Mouse (Mus musculus): ENCODE data around the gene Efna1. TPM values are rescaled to one million over a fixed set of nuclear protein-coding genes. Genes with fewer than 3 reads are reported as not detected.

The Efna1 gene
- polyA plus RNA-seq, 1 experiment from 2014 or later: 0.20 TPM

DNA sequence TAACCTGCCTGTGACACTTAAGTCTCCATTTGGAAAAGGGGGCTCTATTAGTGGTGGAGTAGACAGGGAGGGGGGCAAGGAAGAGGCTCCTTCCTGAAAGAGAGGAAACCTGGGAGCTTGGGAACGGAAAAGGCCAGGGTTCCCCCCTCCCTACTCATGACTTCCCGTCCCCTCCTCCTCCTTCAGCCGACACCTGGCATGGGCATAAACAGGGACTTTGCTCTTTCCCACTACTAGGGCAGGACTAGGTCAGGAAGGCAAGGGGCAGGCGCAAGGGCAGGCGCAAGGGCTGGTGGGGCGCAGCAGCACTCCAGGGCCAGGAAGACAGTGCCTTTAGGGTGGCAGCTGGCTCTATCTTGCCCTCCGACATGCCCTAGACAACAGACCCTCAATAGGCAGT, 2.8 kb downstream of the Efna1 start:
- no peak overlapping the region for H3K27ac ChIP-seq
- H3K4me3 ChIP-seq (ENCODE audit: inconsistent target): no peak overlapping the region
- no peaks in the 10 kb centered on the region for H3K36me3 ChIP-seq (ENCODE audit: inconsistent target)
- 84% methylated on average over 7 of the region's 7 CpGs for WGBS (ENCODE audit: missing documents)
- H3K79me2 ChIP-seq (ENCODE audit: inconsistent target): no peaks in the 10 kb centered on the region

DNA sequence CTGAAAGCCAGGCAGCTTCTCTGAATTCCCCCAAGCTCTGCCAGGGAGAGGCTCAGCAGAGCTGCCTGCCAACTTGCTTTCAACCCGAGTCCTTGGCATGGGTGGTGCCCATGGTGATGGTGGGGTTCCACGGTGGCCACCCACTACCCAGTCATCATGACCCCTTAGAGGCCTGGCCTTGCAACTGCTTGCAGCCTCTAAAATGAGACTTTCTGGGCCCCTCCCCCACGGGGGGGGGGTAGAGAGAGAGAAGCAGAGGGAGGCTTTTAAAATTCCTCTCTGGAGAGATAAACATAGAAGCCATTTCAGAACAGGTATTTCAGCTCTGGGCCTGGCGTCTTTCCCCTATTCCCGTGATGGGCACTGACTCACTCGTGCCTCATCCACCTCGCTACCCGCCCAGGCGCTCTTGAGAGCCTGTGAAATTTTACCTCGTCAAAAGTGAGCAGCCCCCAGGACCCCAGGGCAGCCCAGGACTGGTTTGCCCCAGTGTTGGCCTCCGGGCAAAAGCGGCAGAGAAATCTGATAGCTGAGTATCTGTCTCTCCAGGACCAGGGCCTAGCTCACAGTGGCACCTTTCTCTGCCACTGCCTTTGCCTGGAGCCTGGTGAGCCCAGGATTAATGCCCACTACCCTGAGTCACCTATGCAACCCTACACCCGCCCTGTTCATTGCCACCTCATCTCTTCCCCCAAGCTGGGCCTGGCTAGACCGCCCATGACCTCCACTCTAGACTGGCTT, 3.5 kb downstream of the Efna1 start:
- H3K4me3 ChIP-seq (ENCODE audit: inconsistent target): no peak overlapping the region
- no peaks in the 10 kb centered on the region for H3K79me2 ChIP-seq (ENCODE audit: inconsistent target)
- no peak overlapping the region for H3K27ac ChIP-seq
- no peaks in the 10 kb centered on the region for H3K36me3 ChIP-seq (ENCODE audit: inconsistent target)
- WGBS (ENCODE audit: missing documents): 76% methylated on average over 14 of the region's 14 CpGs

DNA sequence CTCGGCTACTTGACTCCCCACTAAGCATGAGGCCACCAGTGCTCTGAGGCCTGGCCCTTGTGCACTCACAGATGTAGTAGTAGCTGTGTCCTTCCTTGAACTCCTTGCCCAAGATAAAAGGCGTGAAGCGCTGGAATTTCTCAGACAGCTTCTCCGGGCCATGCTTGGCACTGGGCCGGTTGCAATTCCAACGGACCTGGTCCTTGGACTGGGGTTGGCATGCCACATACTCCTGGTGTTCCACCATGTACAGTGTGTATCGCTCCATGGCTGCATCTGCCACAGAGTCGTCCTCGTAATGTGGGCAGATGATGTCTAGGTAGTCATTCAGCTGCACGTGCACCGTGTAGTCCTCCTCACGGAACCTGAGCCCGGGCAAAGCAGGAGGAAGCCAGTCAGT, 4.9 kb downstream of the Efna1 start:
- no peak overlapping the region for H3K4me3 ChIP-seq (ENCODE audit: inconsistent target)
- H3K36me3 ChIP-seq (ENCODE audit: inconsistent target): no peaks in the 10 kb centered on the region
- 95% methylated on average over 13 of the region's 13 CpGs for WGBS (ENCODE audit: missing documents)
- no peak overlapping the region for H3K27ac ChIP-seq
- no peaks in the 10 kb centered on the region for H3K79me2 ChIP-seq (ENCODE audit: inconsistent target)

DNA sequence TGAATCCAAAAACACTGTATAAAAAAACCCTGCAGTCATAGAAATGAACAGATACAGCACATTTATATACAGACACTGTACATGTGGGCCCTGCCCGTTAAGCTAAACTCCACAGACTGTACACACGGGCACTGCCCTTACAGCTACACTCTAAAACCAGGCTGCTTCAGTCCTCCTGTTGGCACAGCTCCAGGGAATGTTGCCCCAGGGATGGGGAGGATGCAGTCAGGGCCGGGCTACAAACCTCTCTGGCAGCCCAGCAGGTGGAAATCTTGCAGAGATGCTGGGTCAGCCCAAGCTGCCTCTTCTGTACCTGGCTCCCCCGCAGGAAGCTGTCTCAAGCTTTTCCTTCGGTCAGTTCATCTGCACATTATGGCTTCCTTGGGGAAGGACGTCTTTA, 9.2 kb downstream of the Efna1 start:
- WGBS (ENCODE audit: missing documents): 98% methylated on average over 6 of the region's 6 CpGs
- Histone ChIP-seq H3K79me2 (ENCODE audit: inconsistent target) (peaks cover 7% of the 10 kb centered on the region; the same call in 1 of the 2 replicates), H3K4me3 (ENCODE audit: inconsistent target) (no peak overlapping the region), H3K27ac (no peak overlapping the region), H3K36me3 (ENCODE audit: inconsistent target) (no peaks in the 10 kb centered on the region)

DNA sequence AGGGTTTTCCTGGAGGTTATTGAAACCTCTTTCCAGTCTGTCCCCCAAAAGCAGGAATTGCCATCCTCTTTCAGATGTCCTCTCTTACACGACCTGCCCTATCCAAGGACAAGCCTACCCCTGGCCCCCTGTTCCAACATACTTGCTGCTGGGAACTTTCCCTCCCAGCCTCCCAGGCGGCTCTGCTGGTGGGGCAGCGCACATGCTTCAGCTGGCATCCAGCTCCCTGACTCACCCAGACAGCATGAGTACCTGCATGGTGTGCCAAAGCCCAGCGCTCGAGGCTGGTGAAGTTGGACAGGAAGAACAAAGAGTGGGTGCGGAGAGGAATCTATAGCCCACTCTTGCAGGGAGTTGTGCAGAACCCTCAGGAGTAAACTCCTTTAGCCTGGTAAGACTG, 10.1 kb downstream of the Efna1 start:
- peaks cover 11% of the 10 kb centered on the region; the same call in 1 of the 2 replicates for H3K79me2 ChIP-seq (ENCODE audit: inconsistent target)
- peak overlapping the region; percentile 73; the same call in 1 of the 2 replicates for H3K4me3 ChIP-seq (ENCODE audit: inconsistent target)
- H3K36me3 ChIP-seq (ENCODE audit: inconsistent target): no peaks in the 10 kb centered on the region
- H3K27ac ChIP-seq: no peak overlapping the region
- 72% methylated on average over 6 of the region's 6 CpGs for WGBS (ENCODE audit: missing documents)

DNA sequence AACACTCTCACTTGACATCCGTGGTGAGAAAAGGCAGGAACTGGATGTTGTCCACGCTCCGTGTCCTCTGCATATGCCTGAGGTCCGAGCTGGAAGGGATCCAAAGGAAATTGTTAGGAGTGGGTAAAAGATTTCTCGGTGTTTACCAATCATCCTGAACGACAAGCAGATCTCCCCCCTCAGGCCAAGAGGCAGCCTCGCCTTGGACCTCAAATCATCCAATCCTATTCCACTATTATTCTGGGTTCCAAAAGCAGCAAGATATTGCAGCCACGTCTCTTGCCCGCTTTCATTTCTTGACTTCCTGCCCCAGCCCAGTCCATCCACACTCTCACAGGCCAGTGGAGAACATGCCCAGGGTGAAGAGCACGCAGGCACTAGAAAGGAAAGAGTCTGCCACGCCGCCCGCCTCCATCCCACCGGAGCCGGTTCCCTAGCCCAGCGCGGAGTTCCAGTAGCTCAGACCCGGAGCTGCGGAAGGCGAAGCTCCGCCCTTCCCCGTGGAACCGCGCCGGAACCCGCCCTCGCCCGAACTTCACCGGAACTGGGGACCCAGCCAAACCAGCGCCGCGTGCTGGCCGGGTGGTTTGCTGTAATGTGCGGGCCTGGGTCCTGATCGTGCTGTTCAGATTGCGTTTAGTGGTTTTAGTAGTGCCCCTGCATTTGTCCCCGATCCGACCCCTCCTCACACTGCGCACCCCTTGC, 10.7 kb downstream of the Efna1 start, which contains the start of gene Slc50a1:
Gene Slc50a1, minus strand, starts transcription at position 520 of the 705 bp plus-strand sequence.
- Histone ChIP-seq H3K79me2 (ENCODE audit: inconsistent target) (peaks cover 11% of the 10 kb centered on the region; the same call in 1 of the 2 replicates), H3K36me3 (ENCODE audit: inconsistent target) (no peaks in the 10 kb centered on the region), H3K4me3 (ENCODE audit: inconsistent target) (peak within 1 kb of the TSS; percentile 73), H3K27ac (peak within 1 kb of the TSS; percentile 45; the same call in 1 of the 2 replicates)
- under 1% methylated on average over 39 of the region's 39 CpGs for WGBS (ENCODE audit: missing documents)

DNA sequence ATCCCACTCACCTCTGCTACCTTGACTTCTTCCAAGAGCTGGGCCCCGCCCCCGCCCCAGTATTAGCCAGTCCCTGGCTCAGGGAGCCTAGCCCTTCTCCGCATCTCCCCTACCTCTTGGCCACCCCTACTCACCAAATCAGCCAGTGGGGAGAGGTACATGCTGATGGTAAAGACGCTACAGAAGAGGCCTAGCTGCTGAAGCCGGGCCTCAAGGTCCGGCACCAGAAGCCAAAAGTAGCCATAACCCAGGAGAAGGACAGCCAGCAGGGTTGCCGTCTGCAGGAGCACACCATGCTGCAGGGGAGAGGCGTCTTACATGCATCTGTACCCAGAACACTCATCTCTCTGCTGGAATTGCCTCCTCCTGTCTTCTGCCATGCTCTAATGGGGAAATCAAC, 12.0 kb downstream of the Efna1 start:
- Histone ChIP-seq H3K27ac (no peak overlapping the region), H3K79me2 (ENCODE audit: inconsistent target) (peaks cover 11% of the 10 kb centered on the region; the same call in 1 of the 2 replicates), H3K36me3 (ENCODE audit: inconsistent target) (no peaks in the 10 kb centered on the region), H3K4me3 (ENCODE audit: inconsistent target) (no peak overlapping the region)
- WGBS (ENCODE audit: missing documents): 98% methylated on average over 8 of the region's 8 CpGs

DNA sequence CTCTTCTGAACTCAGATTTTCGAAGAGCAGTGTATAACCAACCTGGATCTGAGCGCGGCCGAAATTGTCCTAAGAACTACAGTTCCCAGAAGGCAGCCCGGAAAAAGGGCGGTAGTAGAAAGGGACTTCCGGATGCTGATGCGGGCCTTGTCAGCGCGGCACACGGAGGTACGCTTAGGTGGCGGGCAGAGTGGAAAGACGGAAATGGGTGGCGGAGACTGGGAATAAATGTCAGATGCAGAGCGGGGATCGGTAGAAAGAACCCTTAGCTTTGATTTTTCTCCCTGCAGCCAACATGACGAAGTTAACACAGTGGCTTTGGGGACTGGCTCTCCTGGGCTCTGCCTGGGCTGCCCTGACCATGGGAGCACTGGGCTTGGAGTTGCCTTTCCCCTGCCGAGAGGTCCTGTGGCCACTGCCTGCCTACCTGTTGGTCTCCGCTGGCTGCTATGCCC, 14.5 kb downstream of the Efna1 start:
- H3K4me3 ChIP-seq (ENCODE audit: inconsistent target): peak overlapping the region; percentile 91
- under 1% methylated on average over 20 of the region's 20 CpGs for WGBS (ENCODE audit: missing documents)
- peak overlapping the region; percentile 52 for H3K27ac ChIP-seq
- peaks cover 11% of the 10 kb centered on the region; the same call in 1 of the 2 replicates for H3K79me2 ChIP-seq (ENCODE audit: inconsistent target)
- no peaks in the 10 kb centered on the region for H3K36me3 ChIP-seq (ENCODE audit: inconsistent target)

DNA sequence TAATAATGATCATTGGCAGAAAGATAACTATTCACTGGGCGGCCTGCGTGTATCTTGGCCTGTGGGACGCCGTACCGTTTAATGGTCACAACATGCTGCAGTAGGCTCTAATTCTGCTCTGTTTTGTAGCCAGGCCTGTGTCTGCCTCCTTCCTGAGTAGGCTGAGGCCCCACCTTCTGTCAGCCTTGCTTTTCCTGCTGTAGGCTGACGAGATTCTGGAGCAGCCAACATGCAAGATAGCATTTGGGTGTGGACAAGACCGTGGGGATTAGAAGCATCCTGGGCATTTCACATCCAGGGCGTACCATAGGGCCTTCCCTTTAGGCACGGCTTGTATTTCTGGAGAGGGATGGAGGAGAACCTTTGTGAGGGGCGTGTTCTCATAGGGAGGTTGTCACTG, 18.5 kb downstream of the Efna1 start:
- 63% methylated on average over 10 of the region's 10 CpGs for WGBS (ENCODE audit: missing documents)
- H3K79me2 ChIP-seq (ENCODE audit: inconsistent target): peaks cover 10% of the 10 kb centered on the region; the same call in 1 of the 2 replicates
- H3K27ac ChIP-seq: no peak overlapping the region
- H3K36me3 ChIP-seq (ENCODE audit: inconsistent target): no peaks in the 10 kb centered on the region
- no peak overlapping the region for H3K4me3 ChIP-seq (ENCODE audit: inconsistent target)

DNA sequence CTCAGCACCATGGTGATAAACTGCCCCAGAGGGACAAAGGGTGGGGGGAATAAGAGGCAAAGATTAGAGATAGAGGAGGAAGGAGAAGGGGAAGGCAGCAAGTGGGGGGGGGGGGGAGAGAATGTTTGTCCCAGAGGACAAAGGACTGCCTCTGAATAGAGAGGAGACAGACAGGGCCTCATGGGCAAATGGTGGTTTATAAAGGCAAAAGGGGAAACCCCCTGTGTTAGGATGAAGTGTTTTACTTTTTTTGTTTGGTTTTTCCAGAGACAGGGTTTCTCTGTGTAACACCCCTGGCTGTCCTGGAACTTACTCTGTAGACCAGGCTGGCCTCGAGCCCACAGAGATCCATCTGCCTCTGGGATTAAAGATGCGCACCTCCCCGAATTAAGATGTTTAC, 20.7 kb downstream of the Efna1 start:
- Histone ChIP-seq H3K36me3 (ENCODE audit: inconsistent target) (no peaks in the 10 kb centered on the region), H3K4me3 (ENCODE audit: inconsistent target) (no peak overlapping the region), H3K79me2 (ENCODE audit: inconsistent target) (no peaks in the 10 kb centered on the region), H3K27ac (no peak overlapping the region)
- 90% methylated on average over 3 of the region's 3 CpGs for WGBS (ENCODE audit: missing documents)

DNA sequence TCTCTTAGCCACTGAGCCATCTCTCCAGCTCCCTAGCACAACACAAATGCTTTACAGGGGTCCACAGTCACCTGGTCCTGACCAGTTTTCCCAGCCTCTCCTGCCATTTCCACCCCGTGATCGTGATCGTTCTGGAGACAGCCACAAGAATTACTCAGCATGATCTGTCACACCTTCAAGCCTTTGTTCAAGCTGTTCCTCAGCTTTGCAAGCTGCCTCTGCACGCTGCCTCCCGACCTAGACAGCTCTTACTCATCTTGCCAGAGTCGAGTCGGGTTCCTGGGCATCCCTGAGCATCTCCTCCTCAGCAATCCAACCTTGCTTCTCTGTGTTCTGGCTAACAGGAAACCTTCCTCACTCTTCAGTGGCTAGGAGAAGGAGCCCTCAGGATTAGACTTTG, 21.9 kb downstream of the Efna1 start, which contains the start of gene Dpm3:
Gene Dpm3, plus strand, starts transcription at position 283 of the 400 bp plus-strand sequence.
- 79% methylated on average over 7 of the region's 7 CpGs for WGBS (ENCODE audit: missing documents)

DNA sequence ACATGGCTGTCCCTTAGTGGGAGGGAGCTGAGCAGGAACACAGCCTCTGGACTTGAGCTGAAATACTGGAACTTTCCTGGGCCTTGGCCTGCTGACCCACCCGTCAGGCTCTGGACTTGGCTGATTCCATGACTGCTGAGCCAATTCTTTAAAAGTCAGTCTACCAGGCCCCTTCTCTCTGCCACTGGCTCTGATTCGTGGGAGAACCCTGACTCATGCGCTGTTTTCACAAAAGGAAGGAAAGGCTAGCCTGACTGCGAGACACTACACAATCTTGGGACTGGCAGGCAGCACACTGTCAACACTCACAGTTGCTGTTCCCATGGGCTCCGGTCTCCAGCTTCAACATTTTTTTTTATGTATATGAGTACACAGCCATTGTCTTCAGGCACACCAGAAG, 24.8 kb downstream of the Efna1 start:
- no peak overlapping the region for H3K4me3 ChIP-seq (ENCODE audit: inconsistent target)
- WGBS (ENCODE audit: missing documents): 67% methylated on average over 5 of the region's 5 CpGs
- H3K36me3 ChIP-seq (ENCODE audit: inconsistent target): no peaks in the 10 kb centered on the region
- H3K27ac ChIP-seq: no peak overlapping the region
- H3K79me2 ChIP-seq (ENCODE audit: inconsistent target): no peaks in the 10 kb centered on the region

More for the DNA sequence above, 21.9 kb downstream of the Efna1 start, which contains the start of gene Dpm3:
- no peaks in the 10 kb centered on the region for H3K36me3 ChIP-seq (ENCODE audit: inconsistent target)
- no peaks in the 10 kb centered on the region for H3K79me2 ChIP-seq (ENCODE audit: inconsistent target)
- no peak within 1 kb of the TSS for H3K4me3 ChIP-seq (ENCODE audit: inconsistent target)
- H3K27ac ChIP-seq: no peak within 1 kb of the TSS

DNA sequence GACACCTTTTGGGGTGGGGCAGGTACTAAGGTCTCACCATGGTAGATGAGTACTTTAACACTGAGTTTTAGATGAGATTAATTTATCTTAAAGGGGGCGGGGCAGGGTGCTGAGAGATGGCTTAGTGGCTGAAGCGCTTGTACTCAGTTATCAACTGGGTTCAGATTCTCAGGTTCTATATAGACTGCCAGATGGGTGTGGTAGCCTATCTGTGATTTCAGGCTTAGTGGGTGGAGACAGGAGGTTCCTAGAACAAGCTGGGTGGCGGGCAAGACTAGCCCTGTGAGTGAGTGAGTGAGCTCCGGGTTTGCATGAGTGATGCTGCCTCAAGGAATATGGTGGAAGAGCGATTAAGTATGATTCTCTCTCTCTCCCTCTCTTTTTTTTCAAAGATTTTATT, 25.9 kb downstream of the Efna1 start:
- WGBS (ENCODE audit: missing documents): 96% methylated on average over 5 of the region's 5 CpGs
- H3K27ac ChIP-seq: no peak overlapping the region
- H3K4me3 ChIP-seq (ENCODE audit: inconsistent target): no peak overlapping the region
- H3K36me3 ChIP-seq (ENCODE audit: inconsistent target): no peaks in the 10 kb centered on the region
- no peaks in the 10 kb centered on the region for H3K79me2 ChIP-seq (ENCODE audit: inconsistent target)

DNA sequence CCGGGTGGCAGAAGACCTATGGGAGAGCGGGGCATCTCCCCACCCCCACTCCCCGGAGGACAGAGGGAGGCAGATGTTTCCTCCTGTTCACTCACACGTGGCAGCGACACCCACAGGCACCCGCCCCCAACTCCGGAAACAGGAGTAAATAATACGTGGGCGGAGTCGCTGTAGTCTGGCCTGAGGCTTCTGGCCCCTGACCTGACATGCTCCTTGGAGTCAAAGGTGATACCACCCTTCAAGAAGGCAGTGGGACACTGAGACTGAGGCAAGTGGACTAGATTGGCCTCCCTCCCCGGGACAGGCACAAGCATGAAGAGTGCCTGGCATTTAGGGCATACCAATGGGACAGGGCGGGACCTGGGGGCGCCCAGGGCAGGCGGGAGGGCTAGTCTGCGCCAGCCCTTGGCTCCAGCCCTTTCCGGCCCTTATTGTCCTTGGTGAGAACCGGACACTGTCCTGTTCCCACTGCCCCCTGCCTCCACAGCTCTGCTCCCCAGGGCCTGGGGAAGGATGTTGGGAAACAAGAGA, 29.5 kb downstream of the Efna1 start:
- Histone ChIP-seq H3K4me3 (ENCODE audit: inconsistent target) (no peak overlapping the region), H3K79me2 (ENCODE audit: inconsistent target) (peaks cover 4% of the 10 kb centered on the region; the same call in 1 of the 2 replicates), H3K36me3 (ENCODE audit: inconsistent target) (no peaks in the 10 kb centered on the region; the same call in 1 of the 2 replicates), H3K27ac (no peak overlapping the region)
- WGBS (ENCODE audit: missing documents): 9% methylated on average over 17 of the region's 17 CpGs

Data from macrophage (primary cell).